Mouse (Mus musculus): Measurements from ENCODE around the gene Slc35b2. TPM values are rescaled to one million over a fixed set of nuclear protein-coding genes. Genes with fewer than 3 reads are reported as not detected.
A peak's percentile ranks its signal among the peaks of the same experiment; 100 is the strongest.

Slc35b2 gene
- polyA plus RNA-seq, 1 experiment from 2014 or later: 90.5 TPM

GRCm38 (mm10) chr17:45588370-45588769, 24.7 kb downstream of the Slc35b2 start:
- H3K4me1 ChIP-seq (ENCODE audit: control insufficient read depth, insufficient read depth, low read length): peaks cover 19% of the 10 kb centered on the region
- peaks cover 8% of the 10 kb centered on the region for H3K36me3 ChIP-seq (ENCODE audit: control insufficient read depth, insufficient read depth, low read length)
- H3K27ac ChIP-seq (replicated peaks; ENCODE audit: low read depth, low read length): no peak overlapping the region
- ATAC-seq (ENCODE audit: insufficient number of reproducible peaks, low FRiP score, low TSS enrichment, low read depth) (no peak), DNase-seq (ENCODE audit: low spot score) (no peak)
- peaks cover 4% of the 10 kb centered on the region; the same call in 1 of the 2 replicates for H3K27me3 ChIP-seq (ENCODE audit: control insufficient read depth, insufficient read depth, low read length)
- WGBS: 88% methylated on average over 7 of the region's 7 CpGs
- H3K9ac ChIP-seq (ENCODE audit: low read length): no peak overlapping the region
- no peak overlapping the region for H3K4me2 ChIP-seq (ENCODE audit: low read depth, severe bottlenecking)
- H3K4me3 ChIP-seq (ENCODE audit: low read depth, low read length): no peak overlapping the region
- H3K9me3 ChIP-seq (ENCODE audit: control insufficient read depth, low read length): no peaks in the 10 kb centered on the region

- Histone ChIP-seq H3K27me3 (ENCODE audit: control insufficient read depth, insufficient read depth, low read length) (peaks cover 11% of the 10 kb centered on the region), H3K9ac (ENCODE audit: low read length) (no peak overlapping the region), H3K36me3 (ENCODE audit: control insufficient read depth, insufficient read depth, low read length) (peaks cover 8% of the 10 kb centered on the region), H3K9me3 (ENCODE audit: control insufficient read depth, low read length) (no peaks in the 10 kb centered on the region), H3K27ac (replicated peaks; ENCODE audit: low read depth, low read length) (no peak overlapping the region), H3K4me1 (ENCODE audit: control insufficient read depth, insufficient read depth, low read length) (peaks cover 22% of the 10 kb centered on the region), H3K4me3 (ENCODE audit: low read depth, low read length) (no peak overlapping the region), H3K4me2 (ENCODE audit: low read depth, severe bottlenecking) (no peak overlapping the region)
- WGBS: 97% methylated on average over 7 of the region's 7 CpGs
- ATAC-seq (ENCODE audit: insufficient number of reproducible peaks, low FRiP score, low TSS enrichment, low read depth) (no peak), DNase-seq (ENCODE audit: low spot score) (no peak)
Measured at GRCm38 (mm10) chr17:45589236-45589635, 25.6 kb downstream of the Slc35b2 start.

GRCm38 (mm10) chr17:45589844-45590243, 26.2 kb downstream of the Slc35b2 start:
- no peak for ATAC-seq (ENCODE audit: insufficient number of reproducible peaks, low FRiP score, low TSS enrichment, low read depth)
- Histone ChIP-seq H3K9me3 (ENCODE audit: control insufficient read depth, low read length) (no peaks in the 10 kb centered on the region; the same call in 1 of the 2 replicates), H3K27ac (replicated peaks; ENCODE audit: low read depth, low read length) (no peak overlapping the region)

GRCm38 (mm10) chr17:45590410-45590809, 26.7 kb downstream of the Slc35b2 start:
- Histone ChIP-seq H3K4me3 (ENCODE audit: low read depth, low read length) (no peak overlapping the region), H3K4me1 (ENCODE audit: control insufficient read depth, insufficient read depth, low read length) (peaks cover 22% of the 10 kb centered on the region; the same call in 1 of the 2 replicates), H3K9me3 (ENCODE audit: control insufficient read depth, low read length) (no peaks in the 10 kb centered on the region; the same call in 1 of the 2 replicates), H3K36me3 (ENCODE audit: control insufficient read depth, insufficient read depth, low read length) (peaks cover 8% of the 10 kb centered on the region), H3K4me2 (ENCODE audit: low read depth, severe bottlenecking) (no peak overlapping the region), H3K27me3 (ENCODE audit: control insufficient read depth, insufficient read depth, low read length) (peaks cover 21% of the 10 kb centered on the region), H3K27ac (replicated peaks; ENCODE audit: low read depth, low read length) (no peak overlapping the region), H3K9ac (ENCODE audit: low read length) (no peak overlapping the region)
- ATAC-seq (ENCODE audit: insufficient number of reproducible peaks, low FRiP score, low TSS enrichment, low read depth) (no peak), DNase-seq (ENCODE audit: low spot score) (no peak)
- 60% methylated on average over 6 of the region's 6 CpGs for WGBS

More at GRCm38 (mm10) chr17:45589844-45590243, 26.2 kb downstream of the Slc35b2 start:
- WGBS: 96% methylated on average over 8 of the region's 8 CpGs
- peaks cover 21% of the 10 kb centered on the region for H3K4me1 ChIP-seq (ENCODE audit: control insufficient read depth, insufficient read depth, low read length)
- DNase-seq (ENCODE audit: low spot score): no peak
- no peak overlapping the region for H3K4me2 ChIP-seq (ENCODE audit: low read depth, severe bottlenecking)
- H3K9ac ChIP-seq (ENCODE audit: low read length): no peak overlapping the region
- peaks cover 8% of the 10 kb centered on the region for H3K36me3 ChIP-seq (ENCODE audit: control insufficient read depth, insufficient read depth, low read length)
- no peak overlapping the region for H3K4me3 ChIP-seq (ENCODE audit: low read depth, low read length)
- H3K27me3 ChIP-seq (ENCODE audit: control insufficient read depth, insufficient read depth, low read length): peaks cover 17% of the 10 kb centered on the region

GRCm38 (mm10) chr17:45591701-45592605, 28.3 kb downstream of the Slc35b2 start:
- no peak overlapping the region for H3K27ac ChIP-seq (replicated peaks; ENCODE audit: low read depth, low read length)
- ATAC-seq (ENCODE audit: insufficient number of reproducible peaks, low FRiP score, low TSS enrichment, low read depth) (no peak), DNase-seq (ENCODE audit: low spot score) (no peak)
- H3K27me3 ChIP-seq (ENCODE audit: control insufficient read depth, insufficient read depth, low read length): peaks cover 25% of the 10 kb centered on the region
- no peak overlapping the region for H3K4me3 ChIP-seq (ENCODE audit: low read depth, low read length)
- H3K4me1 ChIP-seq (ENCODE audit: control insufficient read depth, insufficient read depth, low read length): peaks cover 26% of the 10 kb centered on the region
- H3K9ac ChIP-seq (ENCODE audit: low read length): peak overlapping the region; percentile 28; the same call in 1 of the 2 replicates
- peaks cover 8% of the 10 kb centered on the region for H3K36me3 ChIP-seq (ENCODE audit: control insufficient read depth, insufficient read depth, low read length)
- WGBS: 54% methylated on average over 16 of the region's 16 CpGs
- no peak overlapping the region for H3K4me2 ChIP-seq (ENCODE audit: low read depth, severe bottlenecking)
- no peaks in the 10 kb centered on the region; the same call in 1 of the 2 replicates for H3K9me3 ChIP-seq (ENCODE audit: control insufficient read depth, low read length)

- no peak for DNase-seq (ENCODE audit: low spot score)
- no peak overlapping the region for H3K4me2 ChIP-seq (ENCODE audit: low read depth, severe bottlenecking)
- peaks cover 5% of the 10 kb centered on the region for H3K36me3 ChIP-seq (ENCODE audit: control insufficient read depth, insufficient read depth, low read length)
- ATAC-seq (ENCODE audit: insufficient number of reproducible peaks, low FRiP score, low TSS enrichment, low read depth): no peak
- peak overlapping the region; percentile 28; the same call in 1 of the 2 replicates for H3K9ac ChIP-seq (ENCODE audit: low read length)
- H3K27ac ChIP-seq (replicated peaks; ENCODE audit: low read depth, low read length): no peak overlapping the region
- peaks cover 25% of the 10 kb centered on the region for H3K27me3 ChIP-seq (ENCODE audit: control insufficient read depth, insufficient read depth, low read length)
- no peaks in the 10 kb centered on the region; the same call in 1 of the 2 replicates for H3K9me3 ChIP-seq (ENCODE audit: control insufficient read depth, low read length)
- no peak overlapping the region for H3K4me3 ChIP-seq (ENCODE audit: low read depth, low read length)
- peaks cover 28% of the 10 kb centered on the region for H3K4me1 ChIP-seq (ENCODE audit: control insufficient read depth, insufficient read depth, low read length)
- WGBS: 53% methylated on average over 8 of the region's 8 CpGs
Measured at GRCm38 (mm10) chr17:45592606-45593431, 29.1 kb downstream of the Slc35b2 start.

GRCm38 (mm10) chr17:45593479-45593878, 29.8 kb downstream of the Slc35b2 start:
- no peak overlapping the region for H3K27ac ChIP-seq (replicated peaks; ENCODE audit: low read depth, low read length)
- no peaks in the 10 kb centered on the region; the same call in 1 of the 2 replicates for H3K9me3 ChIP-seq (ENCODE audit: control insufficient read depth, low read length)
- no peak overlapping the region for H3K4me3 ChIP-seq (ENCODE audit: low read depth, low read length)
- peak overlapping the region; percentile 24; the same call in 1 of the 2 replicates for H3K4me2 ChIP-seq (ENCODE audit: low read depth, severe bottlenecking)
- no peak for ATAC-seq (ENCODE audit: insufficient number of reproducible peaks, low FRiP score, low TSS enrichment, low read depth)
- WGBS: 27% methylated on average over 8 of the region's 8 CpGs
- H3K9ac ChIP-seq (ENCODE audit: low read length): peak overlapping the region; percentile 1; the same call in 1 of the 2 replicates
- no peak for DNase-seq (ENCODE audit: low spot score)
- H3K36me3 ChIP-seq (ENCODE audit: control insufficient read depth, insufficient read depth, low read length): peaks cover 5% of the 10 kb centered on the region
- H3K4me1 ChIP-seq (ENCODE audit: control insufficient read depth, insufficient read depth, low read length): peaks cover 28% of the 10 kb centered on the region
- peaks cover 25% of the 10 kb centered on the region for H3K27me3 ChIP-seq (ENCODE audit: control insufficient read depth, insufficient read depth, low read length)

GRCm38 (mm10) chr17:45594195-45594594, 30.5 kb downstream of the Slc35b2 start:
- peak overlapping the region; percentile 50; the same call in 1 of the 2 replicates for H3K4me3 ChIP-seq (ENCODE audit: low read depth, low read length)
- DNase-seq (ENCODE audit: low spot score) (no peak), ATAC-seq (ENCODE audit: insufficient number of reproducible peaks, low FRiP score, low TSS enrichment, low read depth) (no peak)
- H3K9me3 ChIP-seq (ENCODE audit: control insufficient read depth, low read length): no peaks in the 10 kb centered on the region; the same call in 1 of the 2 replicates
- 45% methylated on average over 8 of the region's 8 CpGs for WGBS
- H3K9ac ChIP-seq (ENCODE audit: low read length): no peak overlapping the region
- no peak overlapping the region for H3K27ac ChIP-seq (replicated peaks; ENCODE audit: low read depth, low read length)
- peaks cover 2% of the 10 kb centered on the region; the same call in 1 of the 2 replicates for H3K36me3 ChIP-seq (ENCODE audit: control insufficient read depth, insufficient read depth, low read length)
- peaks cover 28% of the 10 kb centered on the region for H3K4me1 ChIP-seq (ENCODE audit: control insufficient read depth, insufficient read depth, low read length)
- H3K27me3 ChIP-seq (ENCODE audit: control insufficient read depth, insufficient read depth, low read length): peaks cover 25% of the 10 kb centered on the region
- H3K4me2 ChIP-seq (ENCODE audit: low read depth, severe bottlenecking): peak overlapping the region; percentile 31
